Mouse (Mus musculus) c-Kit-positive CD71-negative TER-119-negative erythroid progenitor cells, embryonic 14.5 days (primary cell): ENCODE results near the gene Imp4.

Experiments used
- DNase-seq: peaks from one replicate; pipeline ENCODE4 v3.0.0-alpha.2; 2013; ENCODE audit warnings: low read depth

Gene Imp4

DNA sequence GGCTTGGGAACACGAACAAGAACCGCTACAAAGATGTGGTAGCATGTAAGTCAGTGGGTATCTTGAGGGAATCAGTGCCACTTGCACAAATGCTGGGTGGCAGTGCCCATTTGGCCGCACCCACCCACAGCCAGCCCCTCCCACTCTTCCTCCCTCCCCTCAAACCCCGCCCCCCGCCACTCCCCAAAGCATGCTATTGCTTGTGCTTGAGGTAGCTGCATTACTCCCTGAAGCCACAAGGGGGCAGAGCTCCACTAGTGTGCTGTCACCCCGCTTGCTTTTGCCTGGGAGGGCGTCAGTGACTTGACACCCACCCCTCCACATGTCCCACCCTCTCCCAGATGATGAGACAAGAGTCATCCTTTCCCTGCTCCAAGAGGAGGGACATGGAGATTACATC lies 23.1 kb downstream of the Imp4 start:
- DNase-seq = peak; percentile 68

DNA sequence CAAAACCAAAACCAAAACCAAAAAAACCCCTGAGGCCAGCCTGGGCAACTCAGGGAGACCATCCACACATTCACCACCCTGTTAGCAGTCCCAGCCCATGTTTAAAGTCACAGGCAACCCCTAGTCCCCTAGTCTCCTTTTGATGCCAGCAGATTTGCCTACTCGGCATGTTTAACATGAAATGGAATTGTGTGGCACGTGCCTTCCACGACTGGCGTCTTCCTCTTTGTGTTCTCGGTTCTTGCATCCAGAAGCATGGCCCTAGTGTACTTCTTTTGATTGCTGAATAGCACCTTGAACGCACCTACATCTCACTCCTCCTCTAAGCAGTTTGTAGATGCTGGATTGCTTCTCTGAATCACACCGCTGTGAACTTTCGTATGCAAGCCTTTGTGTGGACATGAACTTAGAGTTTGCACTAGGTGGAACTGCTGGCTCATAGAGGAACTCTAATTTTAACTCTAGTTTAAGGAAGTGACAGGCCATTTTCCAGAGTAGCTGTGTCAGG lies 24.7 kb downstream of the Imp4 start:
- no peak for DNase-seq

DNA sequence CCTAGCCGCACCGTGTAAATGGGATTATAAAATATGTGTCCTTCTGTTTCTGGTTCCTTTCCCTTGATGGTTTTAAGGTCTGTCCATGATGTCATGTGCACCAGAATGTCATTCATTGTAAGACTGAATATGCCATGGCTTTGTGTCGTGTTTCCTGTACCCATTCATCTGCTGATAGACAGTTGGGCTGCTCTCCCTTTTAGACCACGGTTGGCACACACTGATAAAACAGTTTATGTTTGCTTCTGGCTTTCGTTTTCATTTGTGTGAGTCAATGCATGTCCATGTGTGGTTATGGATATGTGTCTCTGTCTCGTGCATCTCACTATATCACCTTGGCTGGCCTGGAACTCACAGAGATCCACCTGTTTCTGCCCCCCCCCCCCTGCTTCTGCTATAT lies 25.8 kb downstream of the Imp4 start:
- DNase-seq = no peak

DNA sequence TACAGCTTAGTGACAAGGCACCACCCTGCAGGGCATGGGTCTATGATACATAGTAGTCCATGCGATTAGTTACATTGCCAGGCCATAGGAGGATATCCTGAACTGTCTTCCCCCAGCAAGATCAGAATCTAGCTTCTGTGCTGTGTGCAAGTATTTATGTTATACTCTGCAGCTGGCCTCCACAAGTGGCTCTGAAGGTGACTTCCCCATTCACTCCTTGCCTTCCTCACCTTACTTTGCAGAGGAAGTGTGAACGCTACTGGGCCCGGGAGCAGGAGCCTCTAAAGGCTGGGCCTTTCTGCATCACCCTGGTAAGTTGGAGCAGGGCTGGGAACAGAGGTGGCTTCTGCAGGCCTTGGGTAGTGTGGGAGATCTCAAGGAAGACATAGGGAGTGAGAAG lies 28.4 kb downstream of the Imp4 start:
- no peak for DNase-seq

DNA sequence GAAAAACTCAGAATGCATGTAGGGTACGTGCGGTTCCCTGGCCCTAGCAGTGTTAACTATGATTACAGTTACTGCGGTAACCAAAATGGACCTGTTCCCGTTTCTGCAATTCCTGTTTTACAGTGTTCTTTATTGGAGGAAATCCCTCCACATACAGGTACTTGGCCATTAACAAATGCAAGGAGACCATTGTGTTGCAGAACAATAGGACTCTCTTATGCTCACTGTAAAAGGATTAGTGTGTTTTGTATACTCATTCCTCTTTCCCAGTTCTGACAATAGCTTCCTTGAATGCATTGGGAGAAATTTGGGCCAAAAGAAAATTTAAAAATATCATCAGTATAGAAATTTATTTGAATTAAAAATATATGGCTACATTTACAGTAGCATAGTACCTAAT lies 28.8 kb downstream of the Imp4 start:
- DNase-seq = no peak

DNA sequence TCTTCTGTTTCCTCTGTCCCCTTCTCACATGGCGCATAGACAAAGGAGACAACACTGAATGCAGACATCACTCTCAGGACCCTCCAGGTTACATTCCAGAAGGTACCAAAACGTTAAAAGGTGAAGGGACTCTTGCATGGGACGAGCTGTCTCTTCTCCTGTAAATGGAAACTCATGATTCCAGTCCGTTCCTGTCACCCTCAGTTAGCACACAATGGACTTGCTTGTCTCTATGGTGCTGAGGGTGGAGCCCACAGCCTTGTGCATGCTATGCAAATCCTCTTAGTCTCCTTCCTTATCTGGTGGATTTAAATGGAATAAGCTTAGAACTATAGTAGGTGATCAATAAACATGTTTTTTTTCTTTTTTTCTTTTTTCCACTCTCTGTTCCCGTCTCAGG lies 30.1 kb downstream of the Imp4 start:
- DNase-seq = no peak

DNA sequence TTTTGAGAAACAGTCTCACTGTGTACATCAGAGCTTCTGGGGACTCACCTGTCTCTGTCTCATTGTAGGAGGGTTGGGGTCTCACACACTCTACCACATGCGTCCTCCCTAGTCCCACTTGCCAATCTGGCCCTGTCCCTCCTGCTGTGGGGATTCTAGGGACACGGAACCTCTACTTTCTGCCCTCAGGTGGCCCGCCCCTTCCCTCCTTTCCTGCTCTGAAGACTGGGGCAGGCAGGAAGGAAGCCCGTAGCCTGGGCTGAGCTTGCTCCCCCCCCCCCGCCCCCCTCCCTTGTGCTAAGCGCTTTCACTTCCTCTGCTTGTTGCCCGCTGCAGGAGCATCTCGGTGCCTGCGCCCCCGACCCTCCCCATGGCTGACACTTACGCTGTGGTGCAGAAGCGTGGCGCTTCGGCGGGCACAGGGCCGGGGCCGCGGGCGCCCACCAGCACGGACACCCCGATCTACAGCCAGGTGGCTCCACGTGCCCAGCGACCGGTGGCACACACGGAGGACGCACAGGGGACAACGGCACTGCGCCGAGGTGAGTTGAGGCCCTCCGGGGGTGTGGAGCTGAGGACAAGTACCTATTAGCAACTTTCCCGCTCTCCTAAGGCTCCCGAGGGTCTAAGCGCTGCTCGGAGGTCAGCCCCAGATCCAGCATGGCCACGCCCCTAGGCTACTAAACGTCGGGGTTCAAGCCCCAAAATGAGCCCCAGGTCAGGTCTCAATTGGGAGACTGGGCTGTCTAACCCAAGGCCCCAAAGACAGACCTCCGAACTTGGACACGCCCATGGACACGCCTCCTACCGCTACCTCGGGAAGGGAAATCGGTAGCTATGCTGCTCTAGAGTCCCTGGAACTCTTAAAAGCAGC lies 33.0 kb downstream of the Imp4 start:
- peak; percentile 80 for DNase-seq

DNA sequence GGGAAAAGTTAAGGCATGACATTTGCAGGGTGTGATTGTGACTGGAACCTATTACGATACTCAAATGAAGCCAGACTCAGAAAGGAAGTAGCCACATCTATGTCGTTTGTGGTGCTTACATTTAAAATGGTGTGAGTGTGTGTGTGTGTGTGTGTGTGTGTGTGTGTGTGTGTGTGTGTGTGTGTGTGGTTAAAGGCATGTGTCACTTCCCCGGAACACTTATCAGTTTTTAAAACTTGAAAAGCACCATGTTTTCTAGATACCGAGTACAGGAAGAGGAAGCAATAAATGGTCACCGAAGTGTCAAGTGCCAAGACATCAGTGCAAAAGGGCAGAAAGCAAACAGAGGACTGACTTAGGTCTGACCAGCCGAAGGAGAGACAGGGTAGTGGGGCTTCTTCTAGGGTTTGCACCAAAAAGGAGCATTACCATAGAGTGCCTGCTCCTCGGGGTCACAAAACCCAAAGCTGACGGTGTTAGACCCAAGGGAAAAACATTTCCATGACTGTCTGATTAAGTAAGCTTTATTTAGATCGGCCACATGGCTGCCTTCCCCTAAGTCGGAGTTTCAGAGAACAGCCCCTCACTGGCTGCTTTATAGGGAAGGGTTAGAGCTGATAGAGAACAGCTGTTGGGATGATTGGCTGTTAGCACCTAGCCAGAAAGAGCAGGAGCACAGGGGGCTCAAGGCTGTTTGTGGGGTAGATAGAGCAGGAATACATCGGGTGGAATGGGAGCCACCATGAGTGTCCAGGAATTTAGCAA lies 39.4 kb downstream of the Imp4 start:
- DNase-seq = no peak

DNA sequence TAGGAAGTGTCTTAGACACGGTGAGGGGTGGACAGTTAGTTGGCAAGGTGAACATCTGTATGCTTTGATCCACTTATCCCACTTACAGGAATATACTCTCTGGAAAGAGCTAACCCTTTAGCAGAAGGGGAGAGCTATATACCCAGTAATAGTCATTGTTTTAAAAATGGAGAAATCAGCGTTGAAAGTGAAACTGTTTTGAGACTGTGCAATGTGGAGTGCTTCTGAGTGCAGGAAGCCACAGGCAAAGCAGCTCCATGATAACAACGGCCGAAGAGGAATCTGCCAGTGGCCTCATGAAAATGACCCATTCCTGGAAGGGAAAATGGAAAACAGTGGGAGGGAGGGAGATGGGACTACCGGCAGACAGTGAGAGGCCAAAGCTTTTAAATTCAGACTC lies 41.1 kb downstream of the Imp4 start:
- no peak for DNase-seq

DNA sequence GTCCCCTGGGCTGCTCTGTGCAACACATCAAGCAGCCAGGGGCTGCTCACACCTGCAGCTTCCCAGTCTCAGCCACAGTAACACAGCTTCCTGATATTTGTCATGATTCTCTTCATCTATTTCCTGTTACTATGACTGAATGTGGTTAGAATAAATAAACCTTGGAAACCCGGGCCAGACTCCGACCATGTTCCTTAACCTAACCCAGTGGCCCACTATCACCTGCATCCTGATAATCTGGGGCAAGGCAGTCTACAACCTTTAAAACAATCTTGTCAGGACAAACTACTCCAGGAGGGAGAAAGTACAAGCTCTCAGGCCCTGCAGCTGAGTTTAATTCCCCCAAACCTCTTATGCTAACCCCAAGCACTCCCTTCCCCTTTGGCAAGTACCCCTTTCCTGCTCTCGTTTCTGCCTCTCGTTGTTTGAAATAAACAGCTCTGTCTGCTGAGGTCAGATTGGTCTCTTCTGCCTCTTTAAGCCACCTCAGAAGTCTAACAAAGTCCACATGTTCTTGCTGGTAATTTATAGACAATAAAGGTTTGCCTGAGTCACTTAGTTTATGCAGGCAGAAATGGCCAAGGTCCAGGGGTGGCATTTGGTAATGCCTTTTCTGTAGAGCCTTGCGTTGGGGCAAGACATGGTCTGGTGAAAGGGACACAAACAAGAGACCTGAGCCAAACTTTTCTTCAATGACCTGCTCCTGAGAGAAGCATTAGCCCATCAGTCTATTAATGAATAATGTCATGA lies 42.4 kb downstream of the Imp4 start:
- no peak for DNase-seq

DNA sequence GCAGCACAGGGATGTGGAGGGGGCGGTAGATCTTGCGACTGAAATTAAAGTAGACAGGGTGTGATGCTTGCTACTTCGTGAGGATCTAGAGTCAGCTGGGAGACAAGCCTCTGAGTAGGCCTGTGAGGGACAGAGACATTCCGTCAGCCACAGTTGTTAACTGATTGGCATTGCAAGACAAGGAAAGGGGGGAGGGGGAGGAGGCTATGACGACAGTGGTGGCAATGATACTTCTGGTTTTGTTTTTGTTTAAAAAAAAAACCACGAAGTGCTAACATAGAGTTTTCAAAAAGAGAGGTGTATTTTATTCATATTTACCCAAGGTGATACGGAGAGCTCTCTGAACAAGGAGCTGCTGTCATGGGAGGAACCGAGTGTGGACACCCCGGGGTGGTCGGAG lies 44.8 kb downstream of the Imp4 start:
- no peak for DNase-seq

DNA sequence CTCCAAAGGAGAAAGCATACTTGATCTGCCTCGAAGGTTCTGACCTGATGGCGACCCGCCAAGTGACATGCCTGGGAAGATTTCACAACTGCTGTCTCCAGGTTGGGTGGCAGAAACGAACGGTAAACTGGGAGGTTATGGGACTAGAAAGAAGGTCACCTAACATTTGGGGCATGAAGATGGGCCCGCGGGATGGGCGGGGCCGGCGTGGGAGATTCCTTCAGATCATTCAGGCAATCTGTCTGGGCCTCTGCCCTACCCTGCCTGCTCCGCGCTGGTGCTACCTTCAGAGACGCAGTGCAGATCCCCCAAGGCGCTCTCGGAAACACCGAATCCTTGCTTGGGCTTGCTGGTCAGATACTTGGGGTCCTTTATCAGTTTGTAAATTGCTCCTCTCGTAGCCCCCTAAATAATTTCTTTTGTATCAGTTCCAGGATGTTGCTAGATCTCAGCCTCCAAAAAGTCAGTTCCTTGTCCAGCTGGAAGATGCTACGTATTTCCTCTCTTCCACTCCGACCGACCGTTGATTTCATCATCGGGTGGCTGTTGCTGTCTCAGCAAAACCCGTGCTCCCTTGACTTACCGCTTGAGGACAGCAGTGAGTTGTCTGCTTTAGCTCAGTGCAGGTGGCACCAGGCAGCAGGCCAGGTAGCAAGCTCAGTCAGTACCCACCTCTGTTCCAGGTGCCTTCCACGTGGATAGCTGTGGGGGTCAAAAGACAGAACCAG lies 46.0 kb downstream of the Imp4 start:
- no peak for DNase-seq

DNA sequence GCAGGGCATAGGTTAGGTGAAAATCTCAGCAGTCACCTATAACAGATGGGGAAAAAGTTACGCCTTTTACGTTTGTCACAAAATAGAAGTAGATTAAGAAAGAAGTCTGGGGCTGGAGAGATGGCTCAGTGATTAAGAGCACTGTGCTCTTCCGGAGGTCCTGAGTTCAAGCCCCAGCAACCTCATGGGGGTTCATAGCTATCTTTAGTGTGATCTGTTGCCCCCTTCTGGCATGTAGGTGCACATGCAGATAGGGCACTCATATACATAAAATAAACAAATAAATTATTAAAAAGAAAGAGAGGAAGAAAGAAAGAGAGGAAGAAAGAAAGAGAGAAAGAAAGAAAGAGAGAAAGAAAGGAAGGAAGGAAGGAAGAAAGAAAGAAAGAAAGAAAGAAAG lies 47.7 kb downstream of the Imp4 start:
- DNase-seq = no peak

DNA sequence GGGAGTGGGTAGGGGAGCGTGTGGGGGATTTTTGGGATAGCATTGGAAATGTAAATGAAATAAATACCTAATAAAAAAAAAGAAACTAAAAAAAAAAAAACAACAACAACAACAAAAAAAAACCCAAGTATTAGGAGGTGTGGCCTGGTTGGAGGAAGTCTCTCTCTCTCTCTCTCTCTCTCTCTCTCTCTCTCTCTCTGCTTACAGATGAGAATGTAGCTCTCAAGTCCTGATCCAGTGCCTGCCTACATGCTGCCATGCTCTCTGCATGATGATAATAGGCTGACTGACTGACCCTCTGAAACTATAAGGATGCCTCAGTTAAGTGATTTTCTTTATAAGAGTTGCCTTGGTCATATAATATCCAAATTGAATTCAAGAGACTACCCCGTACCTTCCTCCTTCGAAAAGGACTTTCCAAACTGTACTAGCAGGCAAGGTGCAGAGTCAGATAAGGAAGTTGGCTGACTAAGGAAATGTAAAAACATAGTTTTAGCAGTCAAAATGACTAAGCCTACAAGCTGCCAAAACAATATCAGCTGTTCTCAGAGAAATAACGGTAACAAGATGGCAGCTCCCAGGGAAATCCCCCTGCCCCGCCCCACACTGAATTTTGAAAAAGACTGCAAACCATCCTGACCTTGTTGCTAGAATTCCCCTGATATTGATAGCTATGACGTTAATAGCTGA lies 50.3 kb downstream of the Imp4 start:
- DNase-seq = no peak

DNA sequence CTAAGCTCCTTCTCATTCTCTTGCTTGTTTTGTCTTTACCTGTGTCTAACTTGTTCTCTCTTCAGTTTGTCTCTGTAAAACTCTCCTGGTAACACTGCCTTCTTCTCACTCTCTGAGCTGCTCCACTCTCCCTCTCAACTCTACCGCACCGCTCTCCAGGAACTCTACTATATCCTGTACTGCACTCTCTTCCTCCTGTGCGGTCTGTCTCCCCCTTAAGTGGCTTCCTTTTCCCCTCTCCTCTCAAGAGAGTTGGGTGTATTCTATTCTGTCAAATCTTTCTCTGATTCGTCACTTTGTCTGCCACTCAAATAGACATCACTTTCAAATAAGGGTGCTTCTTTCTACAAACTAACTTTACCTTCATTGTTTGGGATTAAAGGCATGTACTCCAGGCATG lies 51.8 kb downstream of the Imp4 start:
- DNase-seq = no peak
